Mouse (Mus musculus): ENCODE results near the gene Myl9. TPM values are rescaled to one million over a fixed set of nuclear protein-coding genes. Genes with fewer than 3 reads are reported as not detected.

The Myl9 gene
- polyA plus RNA-seq, 1 experiment from 2014 or later = 126 TPM

DNA sequence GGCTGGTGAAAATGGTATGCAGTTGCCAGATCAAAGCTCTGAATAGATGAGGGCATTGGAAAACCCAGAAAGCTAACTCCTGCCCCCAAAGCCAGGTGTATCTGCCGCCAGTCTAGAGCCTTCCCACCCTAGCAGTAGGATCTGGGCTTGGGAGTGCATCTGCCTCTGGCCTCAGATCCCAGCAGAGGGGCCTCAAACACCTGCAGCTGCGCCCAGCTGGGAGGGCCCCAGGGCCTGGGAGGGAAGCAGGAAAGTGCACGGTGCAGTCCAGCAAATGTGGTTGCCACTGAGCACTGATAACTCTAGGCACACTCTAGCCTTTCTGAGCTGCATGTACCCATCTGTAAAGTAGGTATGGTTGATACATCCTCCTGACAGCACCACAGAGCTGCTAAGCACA, 32.0 kb upstream of the Myl9 start:
- peaks cover 67% of the 10 kb centered on the region for H3K36me3 ChIP-seq

DNA sequence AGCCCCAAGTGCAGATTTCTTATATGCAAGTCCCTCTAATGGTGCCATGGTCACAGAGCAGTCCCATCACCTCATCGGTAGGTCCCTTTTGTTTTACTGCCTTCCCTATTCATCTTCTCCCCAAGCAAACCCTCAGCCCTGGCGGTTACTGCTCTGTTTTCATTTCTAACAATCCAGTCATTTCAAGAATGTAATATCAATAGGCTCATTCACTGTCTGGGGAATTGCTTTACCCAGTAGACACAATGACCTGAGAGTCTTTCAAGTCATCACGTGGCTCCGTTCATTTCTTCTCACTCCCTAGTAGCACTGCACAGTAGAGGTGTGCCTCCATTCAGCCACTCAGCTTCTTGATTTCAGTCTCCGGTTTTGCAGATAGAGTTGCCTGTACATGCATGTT, 30.8 kb upstream of the Myl9 start:
- Histone ChIP-seq H3K9me3 (no peaks in the 10 kb centered on the region), H3K27ac (no peak overlapping the region), H3K27me3 (ENCODE audit: insufficient read depth, poor library complexity, severe bottlenecking) (no peaks in the 10 kb centered on the region), H3K4me3 (no peak overlapping the region), H3K36me3 (peaks cover 71% of the 10 kb centered on the region), H3K4me1 (replicated peaks) (peaks cover 26% of the 10 kb centered on the region)
- WGBS = 83% methylated on average over 5 of the region's 5 CpGs
- DNase-seq (ENCODE audit: low spot score) = no peak

More for the DNA sequence above, 32.0 kb upstream of the Myl9 start:
- no peak overlapping the region for H3K27ac ChIP-seq
- H3K9me3 ChIP-seq = no peaks in the 10 kb centered on the region
- DNase-seq (ENCODE audit: low spot score) = no peak
- H3K4me3 ChIP-seq = no peak overlapping the region
- 69% methylated on average over 3 of the region's 3 CpGs for WGBS
- no peaks in the 10 kb centered on the region for H3K27me3 ChIP-seq (ENCODE audit: insufficient read depth, poor library complexity, severe bottlenecking)
- peaks cover 27% of the 10 kb centered on the region for H3K4me1 ChIP-seq (replicated peaks)

DNA sequence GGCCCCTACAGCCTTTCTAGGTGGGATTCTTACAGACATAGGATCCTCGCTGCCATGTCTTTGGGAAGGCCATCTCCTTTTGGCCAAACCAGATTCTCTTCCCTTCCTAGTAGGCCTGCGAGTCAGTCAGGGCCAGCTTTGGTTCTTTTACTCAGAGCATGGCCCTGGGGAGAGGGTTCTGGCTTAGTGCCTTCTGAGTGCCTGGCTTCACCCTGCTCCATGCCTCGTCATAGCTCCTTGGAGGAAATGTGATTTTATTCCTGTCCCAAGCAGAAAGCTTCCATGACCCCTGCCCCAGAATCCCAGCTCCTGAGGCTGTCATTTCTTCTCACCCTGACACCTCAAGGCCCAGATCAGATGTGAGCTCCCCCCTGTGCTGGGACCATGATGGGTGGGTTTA, 27.9 kb upstream of the Myl9 start:
- Histone ChIP-seq H3K9me3 (no peaks in the 10 kb centered on the region), H3K36me3 (peaks cover 92% of the 10 kb centered on the region), H3K4me1 (replicated peaks) (peaks cover 11% of the 10 kb centered on the region), H3K27ac (no peak overlapping the region), H3K4me3 (no peak overlapping the region), H3K27me3 (ENCODE audit: insufficient read depth, poor library complexity, severe bottlenecking) (no peaks in the 10 kb centered on the region)
- WGBS = 91% methylated on average over 3 of the region's 3 CpGs
- DNase-seq (ENCODE audit: low spot score) = no peak

DNA sequence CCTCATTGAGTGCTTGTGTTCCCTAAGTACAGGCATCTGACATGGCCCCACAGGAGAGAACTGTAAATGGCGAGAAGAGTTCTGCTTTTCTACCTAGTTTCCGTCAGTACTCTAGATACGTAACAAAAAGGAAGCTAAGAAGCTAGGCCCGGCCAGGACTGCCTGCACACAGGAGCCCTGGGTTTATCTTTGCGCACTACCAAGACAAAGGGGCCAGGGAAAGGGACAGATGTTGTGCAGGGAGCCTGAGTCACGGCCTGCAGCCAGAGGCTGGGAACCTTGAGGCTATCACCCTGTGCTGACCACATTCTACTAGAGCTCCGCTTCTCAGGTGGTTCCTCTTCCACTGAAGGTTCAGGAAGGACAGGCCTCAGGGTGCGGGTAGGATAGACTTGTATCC, 25.5 kb upstream of the Myl9 start:
- Histone ChIP-seq H3K9me3 (peaks cover 4% of the 10 kb centered on the region; the same call in 1 of the 2 replicates), H3K36me3 (peaks cover 97% of the 10 kb centered on the region)
- DNase-seq (ENCODE audit: low spot score) = no peak

DNA sequence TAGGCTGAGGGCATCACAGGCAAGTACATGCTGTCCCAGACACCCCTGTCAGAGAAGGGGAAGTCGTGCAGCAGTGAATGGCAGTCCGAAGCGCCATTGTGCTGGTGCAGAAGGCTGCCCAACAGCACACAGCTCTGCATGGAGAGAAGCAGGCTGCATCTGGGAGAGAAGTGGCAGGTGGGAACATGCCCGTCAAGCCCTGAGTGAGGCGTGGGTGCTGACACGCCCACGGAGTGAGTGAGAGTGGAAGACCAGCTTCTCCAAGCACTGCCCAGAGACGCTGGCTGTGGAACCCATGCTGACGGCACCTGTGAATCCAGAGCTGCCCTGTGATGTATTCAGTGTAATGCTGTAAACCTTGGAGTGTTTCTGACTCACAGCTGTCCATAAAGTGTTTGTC, 18.3 kb upstream of the Myl9 start:
- Histone ChIP-seq H3K27me3 (ENCODE audit: insufficient read depth, poor library complexity, severe bottlenecking) (no peaks in the 10 kb centered on the region), H3K9me3 (peaks cover 26% of the 10 kb centered on the region), H3K36me3 (peaks cover 100% of the 10 kb centered on the region), H3K4me1 (replicated peaks) (no peaks in the 10 kb centered on the region), H3K27ac (no peak overlapping the region), H3K4me3 (no peak overlapping the region)
- no peak for DNase-seq (ENCODE audit: low spot score)
- WGBS = 98% methylated on average over 9 of the region's 9 CpGs

More for the DNA sequence above, 25.5 kb upstream of the Myl9 start:
- no peak overlapping the region for H3K27ac ChIP-seq
- no peaks in the 10 kb centered on the region for H3K4me1 ChIP-seq (replicated peaks)
- WGBS = 88% methylated on average over 8 of the region's 8 CpGs
- H3K27me3 ChIP-seq (ENCODE audit: insufficient read depth, poor library complexity, severe bottlenecking) = no peaks in the 10 kb centered on the region
- no peak overlapping the region for H3K4me3 ChIP-seq

DNA sequence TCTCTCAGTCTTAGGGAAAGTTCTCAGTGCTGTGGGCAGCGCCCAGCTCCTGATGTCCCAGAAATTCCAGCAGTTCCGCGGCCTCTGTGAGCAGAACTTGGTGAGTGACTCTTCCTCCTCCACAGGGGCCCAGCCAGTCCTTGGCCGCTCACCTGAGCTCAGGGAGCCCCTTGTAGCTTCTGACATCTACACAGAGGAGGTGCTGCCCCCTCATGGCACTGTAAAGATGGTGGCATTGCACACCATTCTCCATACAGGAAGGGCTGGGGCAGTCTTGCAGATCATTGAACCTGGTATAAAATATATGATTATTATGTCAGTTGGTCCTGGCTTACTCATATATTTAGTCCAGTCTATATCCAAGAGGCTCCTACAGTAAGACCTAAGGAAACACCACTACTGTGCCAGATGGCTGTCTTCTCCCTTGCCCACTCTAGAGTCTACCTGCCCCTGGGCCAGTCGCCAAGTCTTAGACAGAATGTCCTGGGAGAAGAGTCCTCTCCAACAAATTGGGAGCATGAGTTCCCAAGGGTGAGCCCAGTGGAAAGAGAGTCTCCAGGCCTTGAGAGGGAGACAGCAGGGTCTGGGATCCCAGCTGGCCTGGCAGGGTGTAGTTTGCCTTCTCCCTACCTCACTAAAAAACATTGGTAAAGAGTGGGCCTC, 14.2 kb upstream of the Myl9 start:
- Histone ChIP-seq H3K27ac (no peak overlapping the region), H3K9me3 (peaks cover 22% of the 10 kb centered on the region), H3K36me3 (peaks cover 91% of the 10 kb centered on the region), H3K4me3 (no peak overlapping the region), H3K27me3 (ENCODE audit: insufficient read depth, poor library complexity, severe bottlenecking) (no peaks in the 10 kb centered on the region), H3K4me1 (replicated peaks) (no peaks in the 10 kb centered on the region)
- DNase-seq (ENCODE audit: low spot score) = no peak
- 88% methylated on average over 5 of the region's 5 CpGs for WGBS

DNA sequence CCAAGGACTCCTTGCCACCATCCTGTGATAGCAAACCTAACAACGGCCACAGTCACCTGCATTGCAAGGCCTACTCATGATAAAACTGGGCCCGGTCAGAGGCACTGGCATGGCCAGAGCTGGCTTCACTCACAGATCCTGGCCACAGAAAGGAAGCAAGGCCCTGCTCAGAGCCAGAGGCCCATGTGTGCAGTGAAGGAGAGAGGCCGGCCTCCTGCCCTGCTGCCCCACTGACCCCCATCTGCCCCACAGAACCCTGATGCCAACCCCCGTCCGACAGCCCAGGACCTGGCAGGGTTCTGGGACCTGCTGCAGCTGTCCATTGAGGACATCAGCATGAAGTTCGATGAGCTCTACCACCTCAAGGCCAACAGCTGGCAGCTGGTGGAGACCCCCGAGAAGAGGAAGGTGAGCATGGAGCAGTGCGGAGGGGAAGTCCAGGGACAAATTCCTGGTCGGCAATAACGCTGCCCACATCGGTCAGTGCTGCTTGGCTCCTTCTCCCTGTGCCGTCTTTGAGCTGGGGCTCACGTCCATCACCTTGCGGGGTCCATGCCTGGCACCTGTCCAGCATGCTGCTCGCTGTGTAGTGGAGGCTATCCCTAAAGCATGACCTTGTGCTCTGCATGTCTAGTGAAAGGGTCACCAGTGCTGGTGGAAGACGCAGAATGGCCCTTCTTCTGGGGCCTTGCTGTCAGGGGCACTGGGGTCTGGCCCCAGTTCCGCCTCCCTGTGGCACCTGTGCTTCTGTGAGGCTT, 13.5 kb upstream of the Myl9 start:
- DNase-seq (ENCODE audit: low spot score) = no peak
- 95% methylated on average over 17 of the region's 17 CpGs for WGBS
- Histone ChIP-seq H3K36me3 (peaks cover 87% of the 10 kb centered on the region), H3K4me1 (replicated peaks) (no peaks in the 10 kb centered on the region), H3K27me3 (ENCODE audit: insufficient read depth, poor library complexity, severe bottlenecking) (no peaks in the 10 kb centered on the region), H3K27ac (no peak overlapping the region), H3K4me3 (no peak overlapping the region), H3K9me3 (peaks cover 21% of the 10 kb centered on the region)

DNA sequence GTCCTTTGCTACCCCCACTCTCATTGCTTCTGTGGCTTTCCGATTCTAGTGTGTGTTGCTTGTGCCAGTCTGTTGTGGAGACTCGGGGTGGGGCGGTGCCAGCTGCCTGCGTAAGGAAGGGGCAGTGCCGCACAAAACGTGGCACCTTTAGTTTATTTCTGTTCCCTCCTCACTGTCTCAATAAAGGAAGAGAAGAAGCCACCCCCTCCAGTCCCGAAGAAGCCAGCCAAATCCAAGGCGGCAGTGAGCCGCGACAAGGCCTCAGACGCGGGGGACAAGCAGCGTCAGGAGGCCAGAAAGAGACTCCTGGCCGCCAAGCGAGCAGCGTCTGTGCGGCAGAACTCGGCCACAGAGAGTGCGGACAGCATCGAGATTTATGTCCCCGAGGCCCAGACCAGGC, 12.7 kb upstream of the Myl9 start:
- peaks cover 13% of the 10 kb centered on the region for H3K9me3 ChIP-seq
- no peaks in the 10 kb centered on the region for H3K27me3 ChIP-seq (ENCODE audit: insufficient read depth, poor library complexity, severe bottlenecking)
- no peak for DNase-seq (ENCODE audit: low spot score)
- H3K4me3 ChIP-seq = no peak overlapping the region
- WGBS = 90% methylated on average over 21 of the region's 21 CpGs
- H3K36me3 ChIP-seq = peaks cover 79% of the 10 kb centered on the region
- H3K4me1 ChIP-seq (replicated peaks) = no peaks in the 10 kb centered on the region
- H3K27ac ChIP-seq = no peak overlapping the region

DNA sequence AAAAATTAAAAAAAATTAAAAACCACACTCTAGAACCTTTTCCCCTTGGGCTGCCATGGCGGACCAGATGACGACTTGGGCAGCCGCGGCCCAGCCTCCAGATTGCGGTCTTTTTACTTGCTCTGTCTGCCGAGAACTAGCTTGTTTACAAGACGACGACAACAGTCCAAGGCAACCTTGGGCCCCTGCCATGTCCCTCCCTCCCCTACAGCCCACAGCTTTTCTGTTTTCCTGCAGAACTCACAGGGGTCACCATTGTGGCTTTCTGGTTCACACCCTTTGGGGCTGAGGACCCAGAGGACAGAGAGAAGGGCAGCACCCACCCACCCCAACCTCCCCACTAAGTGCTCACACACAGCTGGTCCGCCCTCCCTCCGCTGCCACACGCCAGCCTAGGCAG, 12.1 kb upstream of the Myl9 start:
- Histone ChIP-seq H3K27me3 (ENCODE audit: insufficient read depth, poor library complexity, severe bottlenecking) (no peaks in the 10 kb centered on the region), H3K27ac (no peak overlapping the region), H3K36me3 (peaks cover 73% of the 10 kb centered on the region), H3K4me1 (replicated peaks) (no peaks in the 10 kb centered on the region), H3K9me3 (peaks cover 7% of the 10 kb centered on the region), H3K4me3 (no peak overlapping the region)
- 91% methylated on average over 11 of the region's 11 CpGs for WGBS
- DNase-seq (ENCODE audit: low spot score) = no peak

DNA sequence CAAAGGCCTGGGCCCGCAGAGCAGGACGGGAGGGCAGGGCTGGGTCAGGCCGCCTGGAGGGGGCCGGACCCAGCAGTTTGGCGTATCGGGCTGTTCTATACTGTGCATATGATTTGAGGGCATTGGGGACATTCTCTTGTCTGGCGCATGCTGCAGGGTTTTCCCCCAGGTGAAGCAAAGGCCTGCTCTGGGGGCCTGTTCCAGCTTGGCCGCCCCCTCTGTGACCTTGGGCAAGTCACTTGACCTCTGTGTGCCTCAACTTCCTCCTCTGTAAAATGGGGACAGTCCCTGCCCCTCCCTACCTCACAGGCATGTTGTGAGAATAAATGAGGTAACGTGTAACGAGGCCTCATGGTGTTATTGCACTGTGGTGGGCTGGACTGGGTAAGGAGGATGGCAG, 11.2 kb upstream of the Myl9 start:
- no peaks in the 10 kb centered on the region for H3K4me1 ChIP-seq (replicated peaks)
- no peaks in the 10 kb centered on the region for H3K27me3 ChIP-seq (ENCODE audit: insufficient read depth, poor library complexity, severe bottlenecking)
- WGBS = 95% methylated on average over 10 of the region's 10 CpGs
- no peak overlapping the region for H3K27ac ChIP-seq
- H3K36me3 ChIP-seq = peaks cover 63% of the 10 kb centered on the region
- H3K9me3 ChIP-seq = no peaks in the 10 kb centered on the region
- H3K4me3 ChIP-seq = no peak overlapping the region
- DNase-seq (ENCODE audit: low spot score) = no peak

DNA sequence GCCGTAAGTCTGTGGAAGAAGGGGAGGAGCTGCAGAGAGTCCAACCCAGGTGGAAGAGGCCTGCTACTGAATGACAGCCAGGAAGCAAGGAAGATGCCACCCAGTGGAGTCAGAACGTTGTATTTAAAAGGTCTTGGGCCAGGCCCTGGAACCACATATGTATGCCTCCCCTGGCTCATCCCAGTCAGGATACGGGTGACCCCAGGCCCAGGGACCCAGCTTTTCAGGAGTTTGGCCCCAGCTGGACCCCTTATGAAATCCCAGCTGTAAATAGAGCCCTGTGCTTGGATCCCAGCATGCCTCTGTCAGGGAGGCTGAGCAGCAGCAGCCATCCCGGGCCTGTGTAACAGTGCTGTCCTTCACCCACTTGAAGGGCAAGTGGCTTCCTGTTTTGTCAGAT, 10.5 kb upstream of the Myl9 start:
- H3K4me3 ChIP-seq = no peak overlapping the region
- no peaks in the 10 kb centered on the region for H3K9me3 ChIP-seq
- no peak overlapping the region for H3K27ac ChIP-seq
- no peaks in the 10 kb centered on the region for H3K4me1 ChIP-seq (replicated peaks)
- no peaks in the 10 kb centered on the region for H3K27me3 ChIP-seq (ENCODE audit: insufficient read depth, poor library complexity, severe bottlenecking)
- 81% methylated on average over 4 of the region's 4 CpGs for WGBS
- DNase-seq (ENCODE audit: low spot score) = no peak
- H3K36me3 ChIP-seq = peaks cover 56% of the 10 kb centered on the region

DNA sequence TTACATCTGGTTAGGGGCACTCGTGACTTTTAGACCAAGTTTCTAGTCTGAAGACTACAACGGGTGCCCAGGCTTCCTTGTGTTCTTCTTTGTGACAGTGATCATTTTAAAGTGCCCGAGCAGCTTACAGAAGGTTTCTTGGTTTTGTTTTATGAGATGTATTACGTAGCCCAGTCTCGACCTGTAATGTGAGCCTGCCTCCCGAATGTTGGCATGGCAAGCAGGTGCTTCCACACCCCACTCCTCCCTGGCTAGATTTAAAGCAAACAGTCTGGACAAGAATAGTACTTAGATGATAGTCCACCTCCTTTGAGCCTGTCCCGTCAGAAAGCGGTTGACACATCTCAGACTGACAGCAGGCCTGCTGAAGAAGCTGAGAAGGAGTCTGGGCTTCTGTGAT, 9.6 kb upstream of the Myl9 start:
- Histone ChIP-seq H3K27ac (no peak overlapping the region), H3K36me3 (peaks cover 48% of the 10 kb centered on the region), H3K27me3 (ENCODE audit: insufficient read depth, poor library complexity, severe bottlenecking) (no peaks in the 10 kb centered on the region), H3K4me1 (replicated peaks) (no peaks in the 10 kb centered on the region), H3K9me3 (no peaks in the 10 kb centered on the region), H3K4me3 (no peak overlapping the region)
- no peak for DNase-seq (ENCODE audit: low spot score)
- 87% methylated on average over 8 of the region's 8 CpGs for WGBS

DNA sequence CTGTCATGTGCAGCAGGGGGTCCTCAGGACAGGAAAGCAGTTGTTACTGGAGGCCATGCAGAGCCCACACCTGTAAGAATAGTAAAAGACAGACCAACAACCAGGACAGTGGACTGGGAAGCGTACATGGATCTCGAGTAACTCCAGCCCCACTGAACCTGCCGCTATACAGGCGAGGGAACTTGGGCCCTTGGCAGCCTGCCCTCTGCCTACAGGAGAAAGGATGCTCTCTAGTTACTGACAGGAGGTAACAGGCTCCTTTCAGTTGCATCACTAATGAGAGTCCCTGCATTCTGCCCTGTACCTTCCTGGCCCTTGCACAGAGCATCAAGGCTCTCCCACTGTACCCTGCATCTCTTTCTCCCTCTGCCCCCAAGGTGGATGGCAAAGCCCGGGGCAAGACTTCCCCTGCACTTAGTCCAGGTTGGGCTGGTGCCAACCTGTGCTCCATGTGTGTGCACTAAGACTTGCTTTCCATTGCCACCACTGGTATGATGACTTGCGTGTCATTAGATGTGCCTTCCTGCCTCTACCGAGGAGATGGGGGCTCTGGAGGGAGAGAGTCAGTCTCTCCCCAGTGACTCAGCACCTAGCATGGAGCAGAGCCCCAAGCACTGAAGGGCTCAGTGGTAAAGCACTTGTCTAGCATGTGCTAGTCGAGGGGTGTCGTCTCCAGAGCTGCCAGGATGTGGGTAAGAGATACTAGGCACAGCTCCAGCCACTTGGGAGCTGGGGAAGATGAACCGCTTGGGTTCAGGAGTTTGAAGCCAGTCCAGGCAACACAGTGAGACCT, 8.8 kb upstream of the Myl9 start:
- H3K36me3 ChIP-seq = peaks cover 39% of the 10 kb centered on the region
- H3K9me3 ChIP-seq = no peaks in the 10 kb centered on the region
- H3K4me1 ChIP-seq (replicated peaks) = no peaks in the 10 kb centered on the region
- no peaks in the 10 kb centered on the region for H3K27me3 ChIP-seq (ENCODE audit: insufficient read depth, poor library complexity, severe bottlenecking)
- no peak overlapping the region for H3K27ac ChIP-seq
- DNase-seq (ENCODE audit: low spot score) = no peak
- no peak overlapping the region for H3K4me3 ChIP-seq
- 81% methylated on average over 10 of the region's 10 CpGs for WGBS
